Mouse (Mus musculus) ES-Bruce4 (cell line): ENCODE measurements around the gene Flot1. TPM values are rescaled to one million over a fixed set of nuclear protein-coding genes. Genes with fewer than 3 reads are reported as not detected.

Experiments
- H3K27ac ChIP-seq: 2 replicates; pipeline ENCODE4 v1.5.1; 2012; ENCODE audit warnings: low read length, inconsistent platforms; ENCODE audit not compliant: insufficient read depth
- H3K27me3 ChIP-seq: 2 replicates; pipeline ENCODE4 v1.6.1; 2012; ENCODE audit warnings: mild to moderate bottlenecking, low read length, inconsistent platforms; ENCODE audit not compliant: control insufficient read depth, poor library complexity, insufficient read depth, severe bottlenecking
- H3K36me3 ChIP-seq: 2 replicates; pipeline ENCODE4 v1.6.1; 2012; ENCODE audit warnings: inconsistent platforms, mild to moderate bottlenecking, low read length, moderate library complexity; ENCODE audit not compliant: control insufficient read depth, poor library complexity, insufficient read depth, severe bottlenecking
- H3K4me1 ChIP-seq: one replicate; pipeline ENCODE4 v1.8.1; 2011; ENCODE audit warnings: low read length; ENCODE audit not compliant: control insufficient read depth, insufficient read depth
- H3K4me3 ChIP-seq: 2 replicates; pipeline ENCODE4 v1.5.1; 2011; ENCODE audit warnings: low read depth, mild to moderate bottlenecking, low read length
- H3K9ac ChIP-seq: 2 replicates; pipeline ENCODE4 v1.6.1; 2012; ENCODE audit warnings: low read depth, mild to moderate bottlenecking, inconsistent platforms; ENCODE audit not compliant: poor library complexity, severe bottlenecking
- H3K9me3 ChIP-seq: replicated peaks from 2 replicates; pipeline ENCODE4 v1.6.1; 2012; ENCODE audit warnings: mild to moderate bottlenecking, low read length, inconsistent platforms; ENCODE audit not compliant: control insufficient read depth, poor library complexity, insufficient read depth, severe bottlenecking
- CTCF ChIP-seq: IDR thresholded peaks from one replicate; pipeline ENCODE4 v1.8.1; 2011; ENCODE audit warnings: low read depth, low read length
- EP300 ChIP-seq: IDR thresholded peaks from 2 replicates; pipeline ENCODE4 v1.6.1; 2011; ENCODE audit warnings: low read depth, low read length; ENCODE audit not compliant: insufficient read depth
- POLR2A ChIP-seq: IDR thresholded peaks from one replicate; pipeline ENCODE4 v1.8.1; 2011; ENCODE audit warnings: low read length; ENCODE audit not compliant: insufficient read depth
- polyA plus RNA-seq: library from polyadenylated mRNA; stranded (reverse); fragments of >200 nt; gene quantifications from 2 replicates; pipeline ENCODE4 v1.2.4, GENCODE M21; 2011; ENCODE audit warnings: low read depth; ENCODE audit not compliant: missing spikeins, insufficient read depth, insufficient read length

Gene Flot1
- polyA plus RNA-seq, 1 experiment = 47.4 TPM

GRCm38 (mm10) chr17:35850974-35851373 is 27.9 kb downstream of the Flot1 start:
- no peak overlapping the region for H3K27ac ChIP-seq
- H3K4me3 ChIP-seq = no peak overlapping the region
- peaks cover 73% of the 10 kb centered on the region for H3K36me3 ChIP-seq
- H3K9ac ChIP-seq = no peak overlapping the region
- H3K9me3 ChIP-seq = no peaks in the 10 kb centered on the region
- no peaks in the 10 kb centered on the region for H3K4me1 ChIP-seq
- no peak for TF ChIP-seq EP300
- no peak for TF ChIP-seq CTCF
- no peak for TF ChIP-seq POLR2A
- no peaks in the 10 kb centered on the region for H3K27me3 ChIP-seq

- Histone ChIP-seq H3K27me3 (no peaks in the 10 kb centered on the region), H3K9me3 (no peaks in the 10 kb centered on the region), H3K4me1 (peaks cover 5% of the 10 kb centered on the region), H3K27ac (no peak overlapping the region), H3K9ac (no peak overlapping the region), H3K36me3 (peaks cover 36% of the 10 kb centered on the region), H3K4me3 (no peak overlapping the region)
- TF ChIP-seq CTCF = no peak
- TF ChIP-seq EP300 = no peak
- TF ChIP-seq POLR2A = no peak
These were observed 36.3 kb downstream of the Flot1 start for GRCm38 (mm10) chr17:35859371-35859770.

- Histone ChIP-seq H3K27me3 (no peaks in the 10 kb centered on the region), H3K27ac (no peak overlapping the region), H3K36me3 (peaks cover 35% of the 10 kb centered on the region), H3K9ac (no peak overlapping the region), H3K4me3 (no peak overlapping the region), H3K4me1 (peaks cover 5% of the 10 kb centered on the region), H3K9me3 (no peaks in the 10 kb centered on the region)
- TF ChIP-seq EP300 (no peak), CTCF (no peak), POLR2A (no peak)
These were observed 36.8 kb downstream of the Flot1 start for GRCm38 (mm10) chr17:35859835-35860234.

GRCm38 (mm10) chr17:35860831-35861197 is 37.8 kb downstream of the Flot1 start:
- TF ChIP-seq POLR2A (no peak), EP300 (no peak), CTCF (no peak)
- H3K36me3 ChIP-seq = peaks cover 29% of the 10 kb centered on the region
- H3K4me3 ChIP-seq = peak overlapping the region; percentile 84
- H3K27ac ChIP-seq = peak overlapping the region; percentile 59
- H3K4me1 ChIP-seq = peaks cover 5% of the 10 kb centered on the region
- peak overlapping the region; percentile 46 for H3K9ac ChIP-seq
- no peaks in the 10 kb centered on the region for H3K27me3 ChIP-seq
- no peaks in the 10 kb centered on the region for H3K9me3 ChIP-seq

- no peaks in the 10 kb centered on the region for H3K27me3 ChIP-seq
- H3K4me3 ChIP-seq = peak within 1 kb of the TSS; percentile 84
- H3K9ac ChIP-seq = peak within 1 kb of the TSS; percentile 46
- peak within 1 kb of the TSS; percentile 64 for H3K27ac ChIP-seq
- TF ChIP-seq CTCF (peak; percentile 35), EP300 (0 out of 2 replicates have a peak, but pooled peaks have one; percentile 8), POLR2A (peak; percentile 53)
- H3K9me3 ChIP-seq = no peaks in the 10 kb centered on the region
- H3K4me1 ChIP-seq = peaks cover 5% of the 10 kb centered on the region
- peaks cover 25% of the 10 kb centered on the region for H3K36me3 ChIP-seq
These were observed 38.3 kb downstream of the Flot1 start, which contains the start of gene Nrm for GRCm38 (mm10) chr17:35861198-35861857. Gene Nrm (plus strand): TSS chr17:35861318.

GRCm38 (mm10) chr17:35864832-35865353 is 41.9 kb downstream of the Flot1 start:
- TF ChIP-seq CTCF (no peak), EP300 (0 out of 2 replicates have a peak, but pooled peaks have one; percentile 3), POLR2A (no peak)
- no peaks in the 10 kb centered on the region for H3K36me3 ChIP-seq
- H3K9me3 ChIP-seq = no peaks in the 10 kb centered on the region
- H3K4me1 ChIP-seq = peaks cover 5% of the 10 kb centered on the region
- no peaks in the 10 kb centered on the region for H3K27me3 ChIP-seq
- H3K9ac ChIP-seq = peak overlapping the region; percentile 82
- peak overlapping the region; percentile 60 for H3K27ac ChIP-seq
- no peak overlapping the region; the same call in 1 of the 2 replicates for H3K4me3 ChIP-seq
